Mouse (Mus musculus) spleen, adult 2 months (tissue): Measurements from ENCODE around the gene Mul1.

Source experiments
- CTCF ChIP-seq: fragments of 200-500 bp; IDR thresholded peaks from 2 replicates; pipeline ENCODE4 v1.5.1; 2011; ENCODE audit warnings: mild to moderate bottlenecking, inconsistent platforms; ENCODE audit not compliant: insufficient read depth, insufficient read length, insufficient replicate concordance; ENCODE audit errors: extremely low read depth
- POLR2A ChIP-seq: fragments of 200-500 bp; IDR thresholded peaks from 2 replicates; pipeline ENCODE4 v1.6.1; 2011; ENCODE audit warnings: low read depth, low read length, inconsistent platforms

DNA sequence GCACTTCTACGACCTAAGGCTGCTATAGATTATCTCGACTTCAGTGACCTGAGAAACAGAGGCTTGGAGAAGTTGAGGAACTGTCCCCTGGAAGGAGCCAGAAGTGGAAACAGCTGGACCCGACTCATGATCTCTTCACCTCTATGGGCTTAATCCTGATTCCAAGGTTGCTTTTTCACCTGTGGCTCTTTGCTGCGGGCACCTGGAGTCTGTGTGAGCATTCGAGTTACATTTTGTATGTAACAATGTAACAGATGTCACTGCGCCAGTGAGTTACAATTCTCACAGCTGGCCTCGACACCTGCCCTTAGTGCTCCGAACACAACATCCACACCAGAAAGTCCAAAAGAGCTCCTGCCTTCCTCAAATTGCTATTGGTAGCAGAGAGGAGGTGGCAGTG lies 31.0 kb downstream of the Mul1 start:
- TF ChIP-seq CTCF (no peak), POLR2A (no peak)
